ENCODE assay signal across 8 mouse cellular contexts in the genomic region with DNA sequence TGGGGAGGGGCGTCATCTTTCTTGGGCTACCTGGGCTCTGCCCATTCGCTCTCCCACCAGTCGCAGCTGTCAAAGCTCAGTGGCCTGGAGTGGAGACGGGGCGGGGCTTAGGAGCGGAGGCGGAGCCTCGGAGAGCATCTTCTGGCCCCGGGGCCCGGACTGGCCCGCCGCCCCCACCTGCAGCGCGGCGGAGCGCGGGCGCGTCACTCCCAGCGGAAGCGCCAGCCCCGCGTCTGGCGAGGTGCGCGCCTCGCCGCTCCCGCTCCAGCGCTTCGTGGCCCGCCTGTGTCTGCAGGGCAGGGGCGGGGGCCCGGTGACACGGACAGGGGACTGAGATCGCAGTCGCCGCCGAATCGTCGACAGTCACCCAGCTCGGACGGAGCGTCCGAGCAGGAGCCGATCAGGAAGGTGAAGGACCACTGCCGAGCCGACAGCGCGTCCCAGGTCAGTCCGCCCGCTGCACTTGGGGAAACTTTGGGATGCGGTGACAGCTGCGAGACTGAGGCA. TPM values are rescaled to one million over a fixed set of nuclear protein-coding genes. Genes with fewer than 3 reads are reported as not detected.
DNase-seq lines count a peak whose midpoint lies in the region; ATAC-seq and TF ChIP-seq lines count a peak whose summit lies in the region.

A gene (plus strand): TSS at position 139 of the 507 bp plus-strand sequence.

- H3K9ac ChIP-seq in embryonic facial prominence, embryonic 12.5 days: peak within 1 kb of the TSS; percentile 59
- no peak within 1 kb of the TSS for H3K9ac ChIP-seq in liver, postnatal 0 days (replicated peaks)
- peak within 1 kb of the TSS; percentile 62 for H3K9ac ChIP-seq in neural tube, embryonic 14.5 days (replicated peaks; ENCODE audit: low read depth, low read length)

- H3K27ac ChIP-seq in embryonic facial prominence, embryonic 12.5 days: no peak within 1 kb of the TSS
- H3K27ac ChIP-seq in layer of hippocampus, adult 2 months: peak within 1 kb of the TSS; percentile 46; the same call in 1 of the 2 replicates
- H3K27ac ChIP-seq in liver, postnatal 0 days (ENCODE audit: low read depth): no peak within 1 kb of the TSS
- no peak within 1 kb of the TSS for H3K27ac ChIP-seq in neural tube, embryonic 14.5 days (ENCODE audit: low read depth, low read length)

- no peaks in the 10 kb centered on the region for H3K9me3 ChIP-seq in embryonic facial prominence, embryonic 12.5 days
- no peaks in the 10 kb centered on the region for H3K9me3 ChIP-seq in liver, postnatal 0 days (ENCODE audit: low read length)
- no peaks in the 10 kb centered on the region for H3K9me3 ChIP-seq in neural tube, embryonic 14.5 days (ENCODE audit: control insufficient read depth, low read length)

- TF ChIP-seq EP300 in liver, postnatal 0 days (IDR thresholded peaks at IDR 0.05; ENCODE audit: low read depth): no peak

- H3K36me3 ChIP-seq in embryonic facial prominence, embryonic 12.5 days: no peaks in the 10 kb centered on the region
- H3K36me3 ChIP-seq in liver, postnatal 0 days (replicated peaks; ENCODE audit: insufficient read depth, low read length): no peaks in the 10 kb centered on the region
- no peaks in the 10 kb centered on the region for H3K36me3 ChIP-seq in neural tube, embryonic 14.5 days (ENCODE audit: control insufficient read depth, insufficient read depth, low read length)

- H3K4me2 ChIP-seq in embryonic facial prominence, embryonic 12.5 days (replicated peaks): peak within 1 kb of the TSS; percentile 100
- H3K4me2 ChIP-seq in liver, postnatal 0 days (ENCODE audit: low read depth, low read length): peak within 1 kb of the TSS; percentile 69
- peak within 1 kb of the TSS; percentile 94 for H3K4me2 ChIP-seq in neural tube, embryonic 14.5 days (ENCODE audit: low read depth, low read length)

- peaks cover 63% of the 10 kb centered on the region for H3K27me3 ChIP-seq in embryonic facial prominence, embryonic 12.5 days
- peaks cover 49% of the 10 kb centered on the region for H3K27me3 ChIP-seq in liver, postnatal 0 days (ENCODE audit: insufficient read depth, low read length)
- peaks cover 18% of the 10 kb centered on the region for H3K27me3 ChIP-seq in neural tube, embryonic 14.5 days (ENCODE audit: control insufficient read depth, insufficient read depth, low read length)

- H3K4me1 ChIP-seq in embryonic facial prominence, embryonic 12.5 days: peaks cover 13% of the 10 kb centered on the region; the same call in 1 of the 2 replicates
- peaks cover 3% of the 10 kb centered on the region; the same call in 1 of the 2 replicates for H3K4me1 ChIP-seq in liver, postnatal 0 days (ENCODE audit: insufficient read depth)
- no peaks in the 10 kb centered on the region for H3K4me1 ChIP-seq in neural tube, embryonic 14.5 days (ENCODE audit: control insufficient read depth, insufficient read depth, low read length)

- peak; percentile 71 for ATAC-seq in CD4-positive, CD25-positive, alpha-beta regulatory T cell, adult 4 months
- peak; percentile 73 for ATAC-seq in embryonic facial prominence, embryonic 12.5 days (ENCODE audit: insufficient number of reproducible peaks, insufficient read depth, low FRiP score, low TSS enrichment)
- ATAC-seq in hematopoietic stem cell, adult 5-6 weeks (replicated peaks in 1 of 2; ENCODE audit: insufficient read depth in 1 of 2, low FRiP score in 2 of 2, low TSS enrichment in 1 of 2, low read depth in 1 of 2, poor library complexity in 2 of 2, severe bottlenecking in 2 of 2): peak; percentile 10 to 15; a peak in 1 of 4 replicates
- no peak for ATAC-seq in liver, postnatal 0 days
- peak; percentile 91 for ATAC-seq in neural tube, embryonic 14.5 days (ENCODE audit: low read depth)

- DNase-seq in adrenal gland, postnatal 14 days: peak; percentile 69
- DNase-seq in layer of hippocampus, adult 2 months (ENCODE audit: low spot score in 2 of 2): peak; percentile 21 to 31
- DNase-seq in liver, postnatal 0 days: peak; percentile 35
- DNase-seq in thymus, postnatal 4 days: peak; percentile 65

- H3K4me3 ChIP-seq in embryonic facial prominence, embryonic 12.5 days: peak within 1 kb of the TSS; percentile 66
- peak within 1 kb of the TSS; percentile 68 for H3K4me3 ChIP-seq in layer of hippocampus, adult 2 months
- peak within 1 kb of the TSS; percentile 42 for H3K4me3 ChIP-seq in liver, postnatal 0 days (ENCODE audit: low read depth, low read length)
- peak within 1 kb of the TSS; percentile 74 for H3K4me3 ChIP-seq in neural tube, embryonic 14.5 days (ENCODE audit: low read depth, low read length)

- no peak for TF ChIP-seq CTCF in layer of hippocampus, adult 2 months (conservative IDR thresholded peaks at IDR 0.05)
- no peak for TF ChIP-seq CTCF in liver, postnatal 0 days (IDR thresholded peaks at IDR 0.05; ENCODE audit: low read depth)

- under 1% methylated on average over 53 of the region's 54 CpGs for WGBS in embryonic facial prominence, embryonic 12.5 days
- 2% methylated on average over 34 of the region's 54 CpGs for WGBS in liver, postnatal 0 days (ENCODE audit: insufficient replicate concordance)
- WGBS in neural tube, embryonic 14.5 days: under 1% methylated on average over 50 of the region's 54 CpGs

RNA-seq across cellular contexts. Expression of the gene that starts here (rescaled TPM):
- under 1 TPM; 0.22 to 0.63 TPM for polyA plus RNA-seq in CD4-positive, CD25-positive, alpha-beta regulatory T cell, adult 4 months (2017; shearing (Covaris generic))
- total RNA-seq in adrenal gland, postnatal 14 days (2021): 0.34 and 0.63 TPM in 2 replicates
- polyA plus RNA-seq in embryonic facial prominence, embryonic 12.5 days (2016; fragmentation: Nextera tagmentation; extraction: Ambion mirVana): 0.05 TPM in 2 replicates
- total RNA-seq in hematopoietic stem cell, adult 5-6 weeks (2017): not detected in 2 replicates
- 10 to 100 TPM; 12.7 to 14.0 TPM for total RNA-seq in layer of hippocampus, adult 2 months (2021)
- polyA plus RNA-seq in liver, postnatal 0 days (2015; fragmentation: Nextera tagmentation; extraction: Ambion mirVana): not detected in 2 replicates
- 2.5 and 4.6 TPM in 2 replicates for polyA plus RNA-seq in neural tube, embryonic 14.5 days (2014; fragmentation: Nextera tagmentation; extraction: Ambion mirVana)

Comparison
In these comparisons a context has a peak if more than half of its experiments do, and no peak if none do; other contexts are left out.
1. Peak in ATAC-seq in CD4-positive, CD25-positive, alpha-beta regulatory T cell, adult 4 months; RNA of the gene not detected or under 1 TPM.
2. Peak in DNase-seq in adrenal gland, postnatal 14 days; RNA of the gene not detected or under 1 TPM.
3. Peak in ATAC-seq, H3K4me3 ChIP-seq, H3K9ac ChIP-seq and H3K4me2 ChIP-seq in embryonic facial prominence, embryonic 12.5 days; RNA of the gene not detected or under 1 TPM.
4. Peak in ATAC-seq in hematopoietic stem cell, adult 5-6 weeks; RNA of the gene not detected or under 1 TPM.
5. Peak in DNase-seq, H3K4me3 ChIP-seq and H3K4me2 ChIP-seq in liver, postnatal 0 days; RNA of the gene not detected or under 1 TPM.